Mouse (Mus musculus) CH12.LX (cell line): ENCODE measurements around the gene Tsku. TPM values are rescaled to one million over a fixed set of nuclear protein-coding genes. Genes with fewer than 3 reads are reported as not detected.

Experiments used
- DNase-seq: peaks from one replicate; pipeline ENCODE4 v3.0.0-alpha.2; 2013; ENCODE audit errors: extremely low read depth
- H3K27ac ChIP-seq: 2 replicates; pipeline ENCODE4 v1.5.1; 2012; ENCODE audit warnings: low read depth, mild to moderate bottlenecking, control low read depth, moderate library complexity; ENCODE audit not compliant: insufficient read depth
- H3K27me3 ChIP-seq: replicated peaks from 2 replicates; pipeline ENCODE3; 2012; ENCODE audit warnings: inconsistent platforms
- H3K36me3 ChIP-seq, 2 experiments: replicated peaks in 1 of 2; 2 replicates each; pipeline versions ENCODE3 to v1.6.1; 2012; ENCODE audit warnings: inconsistent platforms in 1 of 2, low read length in 1 of 2, mild to moderate bottlenecking in 1 of 2, mixed read lengths in 1 of 2, moderate library complexity in 1 of 2; ENCODE audit not compliant: control insufficient read depth in 1 of 2, insufficient read depth in 1 of 2
- H3K4me1 ChIP-seq, 2 experiments: 2 replicates each; pipeline ENCODE4 v1.6.1; 2012; ENCODE audit warnings: inconsistent platforms in 1 of 2, moderate library complexity in 1 of 2; ENCODE audit not compliant: insufficient read depth in 2 of 2, control insufficient read depth in 1 of 2
- H3K4me2 ChIP-seq: 2 replicates; pipeline ENCODE4 v1.6.1; 2012; ENCODE audit warnings: low read depth, mild to moderate bottlenecking, control low read depth; ENCODE audit not compliant: poor library complexity, insufficient read depth, severe bottlenecking
- H3K4me3 ChIP-seq, 3 experiments: fragments of 150-350 bp in 1 of 3; sonication (generic) in 1 of 3; replicated peaks in 1 of 3; 2 replicates each; pipeline versions ENCODE3 to v1.5.1; 2011 to 2012; ENCODE audit warnings: low read depth in 2 of 3, low read length in 2 of 3, mild to moderate bottlenecking in 2 of 3, moderate library complexity in 2 of 3, control low read depth in 1 of 3, improper control_type of control experiment in 1 of 3, inconsistent platforms in 1 of 3, mixed read lengths in 1 of 3; ENCODE audit not compliant: poor library complexity in 1 of 3
- H3K79me2 ChIP-seq: replicated peaks from 2 replicates; pipeline ENCODE4 v1.6.1; 2012; ENCODE audit warnings: mild to moderate bottlenecking, moderate library complexity; ENCODE audit not compliant: control insufficient read depth, poor library complexity, insufficient read depth, severe bottlenecking; ENCODE audit errors: extremely low read depth
- H3K9ac ChIP-seq: 2 replicates; pipeline ENCODE4 v1.6.1; 2012; ENCODE audit warnings: low read depth, mild to moderate bottlenecking, control low read depth, moderate library complexity; ENCODE audit not compliant: insufficient read depth
- H3K9me3 ChIP-seq: replicated peaks from 2 replicates; pipeline ENCODE3; 2012; ENCODE audit warnings: low read length, inconsistent platforms, mixed read lengths
- CHD1 ChIP-seq: IDR thresholded peaks from 2 replicates; pipeline ENCODE4 v1.6.1; 2012; ENCODE audit warnings: low read depth, low read length, improper control_type of control experiment, inconsistent platforms
- CHD2 ChIP-seq: IDR thresholded peaks from 2 replicates; pipeline ENCODE4 v1.6.1; 2011; ENCODE audit warnings: low read length, improper control_type of control experiment
- EP300 ChIP-seq: IDR thresholded peaks from 2 replicates; pipeline ENCODE4 v1.6.1; 2011; ENCODE audit warnings: low read length, improper control_type of control experiment
- ETS1 ChIP-seq: conservative IDR thresholded peaks from 2 replicates; pipeline ENCODE4 v1.6.1; 2012; ENCODE audit warnings: low read depth, mild to moderate bottlenecking, inconsistent platforms, low read length, improper control_type of control experiment, moderate library complexity
- GABPA ChIP-seq: IDR thresholded peaks from 2 replicates; pipeline ENCODE4 v1.6.1; 2012; ENCODE audit warnings: low read depth, low read length, improper control_type of control experiment, inconsistent platforms; ENCODE audit not compliant: insufficient replicate concordance
- HCFC1 ChIP-seq: IDR thresholded peaks from 2 replicates; pipeline ENCODE4 v1.6.1; 2012; ENCODE audit warnings: low read depth, mild to moderate bottlenecking, inconsistent platforms, low read length, improper control_type of control experiment
- JUN ChIP-seq: IDR thresholded peaks from 2 replicates; pipeline ENCODE4 v1.6.1; 2011; ENCODE audit warnings: low read depth, mild to moderate bottlenecking, low read length, improper control_type of control experiment, moderate library complexity; ENCODE audit not compliant: insufficient read depth
- JUND ChIP-seq: conservative IDR thresholded peaks from 2 replicates; pipeline ENCODE4 v1.6.1; 2011; ENCODE audit warnings: low read depth, low read length, improper control_type of control experiment
- MAFK ChIP-seq: IDR thresholded peaks from 2 replicates; pipeline ENCODE4 v1.6.1; 2011; ENCODE audit warnings: low read length, improper control_type of control experiment; ENCODE audit not compliant: insufficient replicate concordance
- MEF2A ChIP-seq: IDR thresholded peaks from 2 replicates; pipeline ENCODE4 v1.6.1; 2014; ENCODE audit warnings: low read depth, mild to moderate bottlenecking, inconsistent platforms, low read length, improper control_type of control experiment, borderline replicate concordance
- MYC ChIP-seq: IDR thresholded peaks from 2 replicates; pipeline ENCODE4 v1.6.1; 2011; ENCODE audit warnings: low read depth, mild to moderate bottlenecking, improper control_type of control experiment, low read length
- NELFE ChIP-seq: IDR thresholded peaks from 2 replicates; pipeline ENCODE4 v1.6.1; 2011; ENCODE audit warnings: low read depth, low read length, improper control_type of control experiment
- POLR2A ChIP-seq: IDR thresholded peaks from 2 replicates; pipeline ENCODE4 v1.6.1; 2011; ENCODE audit warnings: low read depth, mild to moderate bottlenecking, improper control_type of control experiment, low read length
- POLR2AphosphoS2 ChIP-seq: IDR thresholded peaks from 2 replicates; pipeline ENCODE4 v1.6.1; 2011; ENCODE audit warnings: low read depth, low read length, improper control_type of control experiment
- RAD21 ChIP-seq: IDR thresholded peaks from 2 replicates; pipeline ENCODE4 v1.6.1; 2011; ENCODE audit warnings: low read depth, mild to moderate bottlenecking, low read length, improper control_type of control experiment, moderate library complexity
- RCOR1 ChIP-seq: conservative IDR thresholded peaks from 2 replicates; pipeline ENCODE4 v1.6.1; 2012; ENCODE audit warnings: low read depth, mild to moderate bottlenecking, inconsistent platforms, low read length, improper control_type of control experiment
- SMC3 ChIP-seq: IDR thresholded peaks from 2 replicates; pipeline ENCODE4 v1.6.1; 2011; ENCODE audit warnings: low read depth, low read length, improper control_type of control experiment
- TBP ChIP-seq: conservative IDR thresholded peaks from 2 replicates; pipeline ENCODE4 v1.6.1; 2011; ENCODE audit warnings: low read depth, low read length, improper control_type of control experiment
- USF1 ChIP-seq: IDR thresholded peaks from 2 replicates; pipeline ENCODE4 v1.6.1; 2014; ENCODE audit warnings: low read depth, mild to moderate bottlenecking, inconsistent platforms, low read length, improper control_type of control experiment
- USF2 ChIP-seq: conservative IDR thresholded peaks from 2 replicates; pipeline ENCODE4 v1.6.1; 2011; ENCODE audit warnings: low read depth, low read length, improper control_type of control experiment
- ZC3H11A ChIP-seq: IDR thresholded peaks from 2 replicates; pipeline ENCODE4 v1.6.1; 2012; ENCODE audit warnings: low read depth, mild to moderate bottlenecking, inconsistent platforms, low read length, improper control_type of control experiment
- ZMIZ1 ChIP-seq: IDR thresholded peaks from 2 replicates; pipeline ENCODE4 v1.6.1; 2012; ENCODE audit warnings: low read depth, mild to moderate bottlenecking, inconsistent platforms, low read length, improper control_type of control experiment
- dilution Hi-C: fragments of 300-500 bp; cut with MboI; formaldehyde crosslinking; loops from 2 replicates; pipeline ENCODE4 v1.14.3; 2020; ENCODE audit warnings: low sequenced_read_pairs; ENCODE audit not compliant: extremely low pct_unique_long_range_greater_than_20kb, extremely low pct_ligation_motif_present
- in situ Hi-C: fragments of 300-500 bp; cut with MboI; formaldehyde crosslinking; loops from 3 replicates; pipeline ENCODE4 v1.14.3; 2019; ENCODE audit warnings: low sequenced_read_pairs, low pct_ligation_motif_present, low pct_unique_long_range_greater_than_20kb, mixed read lengths
- polyA plus RNA-seq: library from polyadenylated mRNA; unstranded; fragments of >175 nt; gene quantifications from 2 replicates; pipeline ENCODE4 v1.2.1, GENCODE M21; 2012; ENCODE audit warnings: low read depth; ENCODE audit not compliant: insufficient read length
- total RNA-seq, 2 experiments: library from RNA; depleted of rRNA; stranded (reverse); fragments of 300-350 nt in 1 of 2; fragments of >200 nt in 1 of 2; gene quantifications; 2 replicates each; pipeline ENCODE4 v1.2.3; 2012 to 2014

Tsku gene
- total and polyA plus RNA-seq, 3 experiments, result 1.4 to 3.9 (median 3.9) TPM

- dilution Hi-C loops, result no loop called here
- TF ChIP-seq JUND (no peak), POLR2A (no peak), POLR2AphosphoS2 (no peak), MEF2A (no peak), TBP (no peak), ZC3H11A (no peak), HCFC1 (no peak), MAFK (no peak), GABPA (no peak), JUN (no peak), CHD2 (no peak), CHD1 (no peak), EP300 (no peak), RCOR1 (no peak), USF1 (no peak), ETS1 (no peak), MYC (no peak)
Measured at GRCm38 (mm10) chr7:98354160-98354920, 6.8 kb downstream of the Tsku start.

GRCm38 (mm10) chr7:98353616-98354015, 7.5 kb downstream of the Tsku start:
- no peak overlapping the region for H3K27ac ChIP-seq
- DNase-seq, result no peak
- no peaks in the 10 kb centered on the region for H3K79me2 ChIP-seq
- no peaks in the 10 kb centered on the region for H3K27me3 ChIP-seq
- H3K9ac ChIP-seq, result no peak overlapping the region
- H3K4me2 ChIP-seq, result no peak overlapping the region
- TF ChIP-seq NELFE (no peak), RAD21 (no peak), POLR2A (no peak), USF2 (no peak), JUND (no peak), ZMIZ1 (no peak), SMC3 (no peak), GABPA (no peak), TBP (no peak), MYC (no peak)
- dilution Hi-C loops (no loop called here), in situ Hi-C loops (loop anchor here (5.0 to 10.0 kb wide), 3 partner anchors 51 to 79 kb away; no protein-coding TSS in a partner anchor)
- H3K9me3 ChIP-seq, result no peaks in the 10 kb centered on the region
- H3K36me3 ChIP-seq, result peaks cover 3 to 33% of the 10 kb centered on the region in 2 experiments
- H3K4me1 ChIP-seq, result peaks cover 8 to 19% of the 10 kb centered on the region in 2 experiments; a peak in 3 of 4 replicates
- H3K4me3 ChIP-seq, result no peak overlapping the region

More at GRCm38 (mm10) chr7:98354160-98354920, 6.8 kb downstream of the Tsku start:
- no peak overlapping the region for H3K27ac ChIP-seq
- H3K4me1 ChIP-seq, result peaks cover 8 to 19% of the 10 kb centered on the region in 2 experiments; a peak in 3 of 4 replicates
- H3K9ac ChIP-seq, result no peak overlapping the region
- in situ Hi-C loops, result loop anchor here (5.0 to 10.0 kb wide), 3 partner anchors 50 to 78 kb away; no protein-coding TSS in a partner anchor
- no peaks in the 10 kb centered on the region for H3K9me3 ChIP-seq
- DNase-seq, result no peak
- peaks cover 3 to 36% of the 10 kb centered on the region in 2 experiments for H3K36me3 ChIP-seq
- H3K27me3 ChIP-seq, result no peaks in the 10 kb centered on the region
- no peak overlapping the region for H3K4me3 ChIP-seq
- H3K79me2 ChIP-seq, result no peaks in the 10 kb centered on the region
- no peak overlapping the region for H3K4me2 ChIP-seq
